Mouse (Mus musculus) lung, embryonic 14.5 days (tissue): Measurements from ENCODE around the gene Hsd17b2. TPM values are rescaled to one million over a fixed set of nuclear protein-coding genes. Genes with fewer than 3 reads are reported as not detected.

Source experiments
- ATAC-seq: fragments of 200-750 bp; cut with Nextera tagmentation; 2 replicates; pipeline ENCODE4 v1.8.0; 2017; ENCODE audit warnings: mild to moderate bottlenecking, moderate TSS enrichment, moderate library complexity; ENCODE audit not compliant: insufficient read depth
- DNase-seq: peaks from one replicate; pipeline ENCODE4 v3.0.0-alpha.2; 2015
- H3K27ac ChIP-seq: fragments of 300-500 bp; sonication (generic); 2 replicates; pipeline ENCODE4 v1.5.1; 2014; ENCODE audit warnings: low read depth, mild to moderate bottlenecking, moderate library complexity
- H3K27me3 ChIP-seq: fragments of 300-500 bp; sonication (generic); 2 replicates; pipeline ENCODE4 v1.6.1; 2014; ENCODE audit warnings: low read length, control low read depth; ENCODE audit not compliant: insufficient read depth
- H3K36me3 ChIP-seq: fragments of 300-500 bp; sonication (generic); 2 replicates; pipeline ENCODE4 v1.6.1; 2014; ENCODE audit warnings: control low read depth; ENCODE audit not compliant: insufficient read depth
- H3K4me1 ChIP-seq: fragments of 300-500 bp; sonication (generic); 2 replicates; pipeline ENCODE4 v1.6.1; 2014; ENCODE audit warnings: antibody characterized with exemption, control low read depth; ENCODE audit not compliant: insufficient read depth
- H3K4me2 ChIP-seq: fragments of 300-500 bp; sonication (generic); 2 replicates; pipeline ENCODE4 v1.6.1; 2014; ENCODE audit warnings: mild to moderate bottlenecking
- H3K4me3 ChIP-seq: fragments of 300-500 bp; sonication (generic); 2 replicates; pipeline ENCODE4 v1.5.1; 2014; ENCODE audit warnings: low read depth, low read length
- H3K9ac ChIP-seq: fragments of 300-500 bp; sonication (generic); 2 replicates; pipeline ENCODE4 v1.6.1; 2014
- H3K9me3 ChIP-seq: fragments of 300-500 bp; sonication (generic); 2 replicates; pipeline ENCODE4 v1.6.1; 2016; ENCODE audit warnings: low read depth, low read length, control low read depth
- CTCF ChIP-seq: IDR thresholded peaks from 2 replicates; pipeline ENCODE4 v1.5.1; 2016; ENCODE audit warnings: antibody characterized with exemption, low read depth
- WGBS: fragments of 180-500 bp; shearing (Covaris S2); extraction: QIAGEN DNeasy Blood & Tissue Kit; methylation state at CpG from one replicate; pipeline ENCODE4 v1.1.7; 2014; 5-methylcytosine and 5-hydroxymethylcytosine counted together
- polyA plus RNA-seq: library from polyadenylated mRNA; unstranded; fragments of >200 nt; fragmentation: Nextera tagmentation; extraction: Ambion mirVana; gene quantifications from 2 replicates; pipeline ENCODE4 v1.2.1, GENCODE M21; 2014

Hsd17b2 gene
- polyA plus RNA-seq, 1 experiment from 2014 or later, result 0.18 TPM

DNA sequence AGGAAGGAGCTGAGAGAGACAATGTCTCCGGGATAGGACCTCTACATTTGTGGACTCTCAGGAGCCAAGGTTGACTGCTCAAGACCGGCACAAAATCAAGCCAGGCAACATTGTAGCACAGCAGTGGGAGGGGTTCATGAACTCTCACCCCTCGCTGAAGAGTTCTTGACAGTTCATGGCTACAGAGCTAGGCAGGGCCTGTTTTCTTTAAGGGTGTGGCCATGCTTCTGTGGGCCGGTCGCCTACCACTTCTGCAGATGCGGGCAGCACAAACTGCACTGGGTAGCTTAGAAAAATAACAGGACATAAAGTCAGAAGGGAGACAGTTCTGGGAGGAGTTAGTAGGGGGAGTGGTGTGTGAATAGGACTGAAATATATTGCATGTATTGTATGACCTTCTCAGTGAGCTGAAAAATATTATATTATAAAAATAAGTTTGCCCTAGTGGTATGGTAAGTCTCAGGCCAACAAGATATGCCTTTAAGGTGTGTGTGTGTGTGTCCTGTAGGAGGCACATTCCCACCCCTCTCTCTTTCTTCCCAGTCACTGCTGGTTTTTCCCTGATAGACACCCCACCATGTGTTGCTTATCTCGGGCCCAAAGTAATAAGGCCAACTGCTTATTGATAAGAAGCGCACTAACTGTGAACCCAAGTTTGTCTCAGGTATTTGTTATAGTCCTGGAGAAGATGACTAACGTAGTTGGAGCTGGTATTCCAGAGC, 69.6 kb downstream of the Hsd17b2 start:
- H3K4me1 ChIP-seq, result no peaks in the 10 kb centered on the region
- ATAC-seq (no peak), DNase-seq (no peak)
- no peak overlapping the region for H3K4me2 ChIP-seq
- H3K27ac ChIP-seq, result no peak overlapping the region
- 65% methylated on average over 9 of the region's 9 CpGs for WGBS
- H3K4me3 ChIP-seq, result no peak overlapping the region
- TF ChIP-seq CTCF, result no peak
- no peaks in the 10 kb centered on the region for H3K36me3 ChIP-seq
- no peak overlapping the region for H3K9ac ChIP-seq
- no peaks in the 10 kb centered on the region for H3K27me3 ChIP-seq
- no peaks in the 10 kb centered on the region for H3K9me3 ChIP-seq

- H3K27ac ChIP-seq, result no peak overlapping the region
- DNase-seq (peak; percentile 66), ATAC-seq (no peak)
- no peaks in the 10 kb centered on the region for H3K27me3 ChIP-seq
- H3K9ac ChIP-seq, result no peak overlapping the region
- H3K4me1 ChIP-seq, result no peaks in the 10 kb centered on the region
- no peak overlapping the region for H3K4me2 ChIP-seq
- WGBS, result 63% methylated on average over 2 of the region's 2 CpGs
- H3K36me3 ChIP-seq, result no peaks in the 10 kb centered on the region
- TF ChIP-seq CTCF, result peak; percentile 78
- H3K9me3 ChIP-seq, result no peaks in the 10 kb centered on the region
- no peak overlapping the region for H3K4me3 ChIP-seq
These were observed 70.4 kb downstream of the Hsd17b2 start for GRCm38 (mm10) chr8:117772126-117772525.

DNA sequence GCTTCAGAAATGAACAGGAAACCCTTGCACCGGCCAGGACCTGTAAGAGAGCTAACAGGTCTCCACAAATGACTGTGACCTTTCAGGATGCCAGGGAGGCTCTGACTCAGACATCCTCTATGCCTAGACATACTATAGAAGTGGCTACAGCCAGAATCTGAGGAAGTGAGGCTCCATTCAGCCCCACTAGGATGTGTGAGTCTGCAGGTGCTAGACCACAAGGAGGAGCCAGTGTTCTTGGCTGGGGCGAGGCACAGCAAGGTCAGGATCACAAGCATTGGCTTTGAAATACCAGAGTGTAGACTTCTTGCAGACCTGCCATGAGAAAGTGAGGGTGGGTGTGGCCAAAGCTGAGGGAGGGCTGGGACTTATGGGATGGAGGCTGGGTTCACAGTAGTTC, 70.9 kb downstream of the Hsd17b2 start:
- no peaks in the 10 kb centered on the region for H3K4me1 ChIP-seq
- H3K36me3 ChIP-seq, result no peaks in the 10 kb centered on the region
- 0 out of 2 replicates have a peak, but pooled peaks have one; percentile 17 for TF ChIP-seq CTCF
- H3K4me3 ChIP-seq, result no peak overlapping the region
- no peak overlapping the region for H3K4me2 ChIP-seq
- H3K27me3 ChIP-seq, result no peaks in the 10 kb centered on the region
- no peaks in the 10 kb centered on the region for H3K9me3 ChIP-seq
- WGBS, result 48% methylated on average over 2 of the region's 2 CpGs
- no peak for DNase-seq
- H3K27ac ChIP-seq, result no peak overlapping the region
- ATAC-seq, result no peak
- H3K9ac ChIP-seq, result no peak overlapping the region

- 39% methylated on average over 10 of the region's 10 CpGs for WGBS
- Histone ChIP-seq H3K9me3 (no peaks in the 10 kb centered on the region), H3K4me3 (no peak overlapping the region), H3K9ac (no peak overlapping the region), H3K4me1 (no peaks in the 10 kb centered on the region), H3K36me3 (no peaks in the 10 kb centered on the region), H3K4me2 (no peak overlapping the region), H3K27ac (no peak overlapping the region), H3K27me3 (no peaks in the 10 kb centered on the region)
- TF ChIP-seq CTCF, result no peak
- DNase-seq, result no peak
- ATAC-seq, result no peak
These were observed 73.9 kb downstream of the Hsd17b2 start for GRCm38 (mm10) chr8:117775626-117776025.

GRCm38 (mm10) chr8:117776075-117776474, 74.4 kb downstream of the Hsd17b2 start:
- DNase-seq (no peak), ATAC-seq (no peak)
- no peak overlapping the region for H3K9ac ChIP-seq
- H3K27me3 ChIP-seq, result no peaks in the 10 kb centered on the region
- 77% methylated on average over 10 of the region's 10 CpGs for WGBS
- H3K36me3 ChIP-seq, result no peaks in the 10 kb centered on the region
- H3K4me1 ChIP-seq, result no peaks in the 10 kb centered on the region
- TF ChIP-seq CTCF, result no peak
- no peak overlapping the region for H3K27ac ChIP-seq
- H3K4me3 ChIP-seq, result no peak overlapping the region
- H3K9me3 ChIP-seq, result no peaks in the 10 kb centered on the region
- H3K4me2 ChIP-seq, result no peak overlapping the region

DNA sequence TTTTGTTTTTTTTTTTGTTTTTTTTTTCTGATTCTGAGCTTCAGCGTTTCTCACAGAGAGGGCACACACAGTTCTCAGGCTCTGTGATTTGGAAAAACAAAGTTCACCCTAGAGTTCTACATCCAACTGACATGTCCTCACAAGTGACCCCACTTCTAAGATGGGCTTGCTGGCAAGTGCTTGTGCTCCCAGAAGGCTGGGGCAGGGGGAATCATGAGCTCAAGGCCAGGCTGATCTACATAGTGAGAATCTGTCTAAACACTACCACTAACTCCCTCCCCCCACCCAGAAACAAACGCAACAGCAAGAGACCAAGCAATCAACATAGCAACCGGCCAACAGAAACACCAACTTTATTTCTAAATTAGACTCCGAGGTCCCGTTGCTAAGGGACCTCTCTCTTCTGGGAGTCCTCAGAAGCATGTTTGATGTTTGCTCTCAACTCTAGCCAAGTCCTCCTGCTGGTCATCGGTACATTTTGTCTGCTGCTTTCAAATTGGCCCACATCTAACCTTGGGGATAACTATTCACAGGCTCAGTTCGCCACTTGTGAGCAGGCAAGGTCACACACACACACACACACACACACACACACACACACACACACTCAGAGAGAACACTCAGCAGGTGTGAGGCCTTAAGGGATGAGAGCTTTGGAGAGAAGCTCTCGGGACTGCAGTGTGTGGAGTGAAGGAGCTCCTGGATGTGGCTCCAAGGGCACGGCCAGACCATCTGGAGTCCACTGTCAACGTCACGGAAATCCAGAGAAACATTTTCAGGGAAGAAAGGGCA, 77.0 kb downstream of the Hsd17b2 start:
- H3K27me3 ChIP-seq, result no peaks in the 10 kb centered on the region
- H3K27ac ChIP-seq, result no peak overlapping the region
- no peaks in the 10 kb centered on the region for H3K9me3 ChIP-seq
- 57% methylated on average over 11 of the region's 11 CpGs for WGBS
- no peak for TF ChIP-seq CTCF
- no peak overlapping the region for H3K4me2 ChIP-seq
- ATAC-seq, result no peak
- H3K4me1 ChIP-seq, result no peaks in the 10 kb centered on the region
- no peak overlapping the region for H3K9ac ChIP-seq
- no peak overlapping the region for H3K4me3 ChIP-seq
- no peak for DNase-seq
- H3K36me3 ChIP-seq, result no peaks in the 10 kb centered on the region

DNA sequence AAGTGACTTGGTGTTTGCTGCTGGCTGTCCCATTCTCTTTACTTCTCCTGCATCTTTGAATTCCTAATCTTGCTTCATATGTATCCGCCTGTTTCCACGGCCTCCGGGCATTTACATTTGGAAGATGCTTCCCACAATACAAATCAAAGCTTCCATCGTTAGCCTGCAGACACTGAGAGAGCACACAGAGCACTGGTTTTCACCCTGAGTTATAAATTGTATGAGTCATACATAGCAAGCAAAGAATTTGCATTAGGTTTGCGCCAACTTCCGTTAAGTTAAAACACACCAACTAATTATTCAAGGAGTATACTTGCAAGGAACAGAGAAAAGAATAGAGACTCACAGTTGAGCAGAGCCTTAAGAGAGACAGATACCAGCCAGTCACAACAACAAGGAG, 77.6 kb downstream of the Hsd17b2 start:
- Histone ChIP-seq H3K27ac (no peak overlapping the region), H3K36me3 (no peaks in the 10 kb centered on the region), H3K9me3 (no peaks in the 10 kb centered on the region), H3K9ac (no peak overlapping the region), H3K4me3 (no peak overlapping the region), H3K4me2 (no peak overlapping the region), H3K4me1 (no peaks in the 10 kb centered on the region), H3K27me3 (no peaks in the 10 kb centered on the region)
- no peak for ATAC-seq
- WGBS, result 82% methylated on average over 6 of the region's 6 CpGs
- DNase-seq, result no peak
- no peak for TF ChIP-seq CTCF
